Mouse (Mus musculus) cerebellum, postnatal 14 days (tissue): ENCODE results near the gene Gimap7.

Experiments used
- DNase-seq, 2 experiments: peaks; one replicate each; pipeline ENCODE4 v3.0.0; 2021; ENCODE audit warnings: mixed read lengths in 2 of 2

The Gimap7 gene

GRCm38 (mm10) chr6:48696830-48697554, 21.4 kb upstream of the Gimap7 start:
- no peak for DNase-seq

DNA sequence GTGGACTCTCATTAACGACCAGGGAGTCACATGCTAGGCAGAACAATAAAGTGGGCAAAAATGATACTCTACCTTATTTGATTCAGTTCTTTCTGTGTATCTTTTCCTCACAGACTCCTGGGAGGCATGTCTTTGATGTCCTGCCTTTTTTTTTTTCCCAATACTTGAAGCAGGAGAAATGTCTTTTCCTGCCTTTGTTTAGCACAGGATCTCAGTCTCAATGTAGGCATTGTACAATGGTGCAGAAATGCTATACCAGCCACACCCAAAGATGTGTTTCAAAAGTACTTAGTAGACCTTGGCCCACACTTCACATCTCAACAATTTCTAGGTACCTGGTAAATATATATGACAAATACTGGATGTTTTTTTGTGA, 20.9 kb upstream of the Gimap7 start:
- no peak for DNase-seq

GRCm38 (mm10) chr6:48698066-48698856, 20.2 kb upstream of the Gimap7 start:
- DNase-seq, result no peak

DNA sequence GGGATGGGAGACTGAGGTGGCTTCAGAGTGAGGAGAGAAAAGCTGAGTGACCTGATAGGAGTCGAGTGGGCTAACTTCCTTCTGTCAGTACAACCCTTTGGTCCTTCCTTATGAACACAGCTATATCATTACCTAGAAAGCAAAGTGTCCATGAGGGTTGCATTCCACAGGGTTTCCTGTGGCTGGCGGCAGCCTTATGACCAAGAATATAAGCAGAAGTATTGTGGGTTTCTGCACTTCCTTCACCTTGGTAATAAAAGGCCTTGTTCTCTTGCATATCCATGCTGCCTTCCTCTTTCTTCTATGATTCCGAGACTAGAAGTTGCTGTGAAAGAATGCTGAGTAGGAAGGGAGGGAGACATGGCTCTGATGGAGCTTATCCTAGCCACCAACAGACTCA, 19.5 kb upstream of the Gimap7 start:
- no peak for DNase-seq

DNA sequence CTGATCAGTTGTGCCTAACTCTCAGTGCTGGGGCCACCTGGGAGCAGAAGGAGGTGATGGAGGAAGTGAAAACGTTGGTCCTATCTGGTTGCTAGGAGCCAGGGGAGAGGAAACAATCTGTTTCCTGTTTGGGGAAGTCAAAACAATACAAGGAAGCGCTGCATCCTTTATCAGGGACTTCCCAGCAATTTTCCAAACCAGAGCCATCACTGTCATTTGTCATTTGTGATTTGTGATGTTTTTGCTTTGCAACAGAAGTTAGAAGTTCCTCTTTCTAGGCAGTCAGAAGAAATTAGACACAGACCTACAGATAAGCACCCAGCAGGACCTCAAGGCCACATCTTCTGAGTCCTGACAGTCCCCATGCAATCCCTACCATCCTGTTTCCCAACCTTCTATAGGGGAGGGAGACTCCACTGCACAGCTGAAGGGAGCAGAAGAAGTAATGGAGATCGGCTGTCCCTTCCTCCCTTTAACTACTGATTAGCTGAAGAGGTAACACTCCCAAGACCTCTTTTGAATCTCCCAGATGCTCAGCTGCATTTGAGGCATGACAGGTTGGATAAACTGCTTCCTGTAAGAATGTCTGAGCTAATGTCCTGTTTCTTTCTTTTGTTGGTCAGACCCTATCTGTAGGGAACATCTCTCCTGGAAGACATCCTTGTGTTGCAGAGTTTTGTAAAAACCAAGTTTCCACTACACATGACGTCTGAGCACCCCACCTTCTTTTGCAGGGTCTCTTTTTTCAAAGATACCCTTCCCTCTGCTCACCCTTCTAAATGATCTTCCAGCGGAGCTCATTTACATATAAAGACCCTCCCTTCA, 18.0 kb upstream of the Gimap7 start:
- DNase-seq, result no peak

DNA sequence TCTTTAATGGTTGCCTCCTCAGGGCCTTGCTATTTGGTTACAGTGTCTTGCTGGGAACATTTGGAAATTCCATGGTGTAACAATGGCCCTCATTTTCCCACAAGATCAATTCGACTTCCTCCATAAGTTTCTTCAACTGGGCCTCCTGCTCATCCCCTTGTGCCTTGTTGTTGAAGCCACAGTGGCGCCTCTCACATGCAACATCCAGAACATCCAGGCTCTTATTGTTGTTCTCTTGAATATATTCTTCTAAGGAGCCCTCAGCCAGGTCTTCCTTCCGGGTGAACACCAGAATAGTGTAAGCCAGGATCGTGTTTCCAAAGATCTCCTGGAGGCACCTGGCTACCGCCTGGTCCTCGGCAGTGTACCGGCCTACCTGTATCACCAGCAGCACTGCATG, 16.3 kb upstream of the Gimap7 start:
- no peak for DNase-seq

DNA sequence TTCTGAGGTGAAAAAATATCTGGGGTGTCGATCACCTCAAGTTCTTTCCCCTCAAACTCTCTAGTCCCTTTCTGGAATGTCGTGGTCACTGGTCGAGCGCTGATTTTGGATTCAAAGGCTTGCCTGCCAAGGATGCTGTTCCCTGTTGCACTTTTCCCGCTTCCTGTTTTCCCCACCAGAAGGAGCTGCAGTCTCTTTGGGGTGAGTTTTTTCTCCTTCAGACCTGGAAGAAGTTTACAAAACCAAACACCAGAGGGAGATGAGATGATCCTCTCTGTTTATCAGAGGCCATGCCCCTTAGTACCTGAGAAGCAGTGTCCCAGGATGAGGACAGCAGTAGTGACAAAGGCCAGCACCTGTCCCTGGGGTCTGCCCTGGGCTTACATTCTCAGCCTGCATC, 15.8 kb upstream of the Gimap7 start:
- DNase-seq, result no peak

DNA sequence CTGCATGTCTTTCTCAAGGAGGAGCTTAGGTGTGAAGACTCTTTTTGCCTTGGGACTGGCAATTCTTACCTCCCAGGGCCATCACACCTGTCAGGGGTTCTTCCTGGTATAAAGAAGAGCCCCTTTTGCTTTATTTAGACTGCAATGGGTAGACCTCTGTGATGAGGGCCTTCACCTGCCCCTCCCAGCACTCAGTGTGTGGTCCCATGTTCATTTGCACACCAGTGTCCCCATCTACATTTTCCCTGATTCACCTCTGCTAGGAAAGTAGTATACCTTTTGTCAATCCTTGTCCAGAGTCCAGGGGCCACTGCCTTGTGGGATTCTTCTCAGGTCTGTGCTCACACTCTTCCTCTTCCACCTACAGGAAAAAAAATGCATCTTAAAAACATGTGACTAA, 14.3 kb upstream of the Gimap7 start:
- no peak for DNase-seq

- DNase-seq, result no peak
These were observed 12.3 kb upstream of the Gimap7 start for GRCm38 (mm10) chr6:48706130-48706529.

DNA sequence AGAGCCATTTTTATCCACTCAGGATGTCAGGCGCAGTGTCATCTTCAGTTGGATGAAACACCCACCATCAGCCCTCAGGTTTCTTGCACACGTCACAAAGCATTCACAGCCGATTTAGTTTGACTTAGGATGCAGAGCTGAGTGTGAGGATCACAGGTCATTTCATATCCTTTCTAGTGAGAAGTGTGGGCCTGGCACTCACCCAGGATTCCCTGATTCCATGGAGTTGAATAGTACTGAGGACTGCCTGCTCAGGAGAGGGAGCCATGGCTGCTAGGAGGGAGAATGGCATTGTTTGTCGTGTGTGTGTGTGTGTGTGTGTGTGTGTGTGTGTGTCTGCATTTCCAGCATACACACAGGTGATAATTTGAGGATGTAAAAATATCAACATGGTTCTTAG, 1.9 kb downstream of the Gimap7 start:
- peak in 1 of 2 experiments; percentile 8 for DNase-seq

DNA sequence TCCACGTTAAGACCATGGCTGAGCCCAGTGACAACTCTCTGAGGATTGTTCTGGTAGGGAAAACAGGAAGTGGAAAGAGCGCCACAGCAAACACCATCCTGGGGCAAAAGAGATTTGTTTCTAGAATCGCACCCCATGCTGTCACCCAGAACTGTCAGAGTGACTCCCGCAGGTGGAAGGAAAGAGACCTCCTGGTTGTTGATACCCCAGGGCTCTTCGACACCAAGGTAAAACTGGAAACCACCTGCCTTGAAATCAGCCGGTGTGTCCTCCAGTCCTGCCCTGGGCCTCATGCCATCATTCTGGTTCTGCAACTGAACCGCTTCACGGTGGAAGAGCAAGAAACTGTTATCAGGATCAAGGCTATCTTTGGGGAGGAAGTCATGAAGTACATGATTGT, 5.0 kb downstream of the Gimap7 start:
- DNase-seq, result no peak

DNA sequence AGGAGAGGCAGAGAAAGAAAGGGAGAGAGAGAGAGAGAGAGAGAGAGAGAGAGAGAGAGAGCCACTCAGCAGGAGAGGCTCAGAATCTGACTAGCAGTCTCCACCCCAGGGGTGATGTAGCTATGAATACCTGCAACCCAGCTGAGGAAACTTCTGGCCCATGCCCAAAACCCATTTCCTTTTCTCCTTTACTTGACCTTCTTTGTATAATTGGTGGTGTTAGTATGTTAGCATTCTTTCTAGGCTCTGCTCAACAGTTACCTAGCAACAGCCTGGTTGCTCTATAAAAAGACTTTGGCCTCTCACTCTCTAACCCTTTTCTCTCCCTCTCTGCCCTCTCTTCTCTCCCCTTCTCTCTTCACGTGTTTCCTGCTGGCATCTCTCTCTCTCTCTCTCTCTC, 7.1 kb downstream of the Gimap7 start:
- DNase-seq, result peak in 1 of 2 experiments; percentile 12

DNA sequence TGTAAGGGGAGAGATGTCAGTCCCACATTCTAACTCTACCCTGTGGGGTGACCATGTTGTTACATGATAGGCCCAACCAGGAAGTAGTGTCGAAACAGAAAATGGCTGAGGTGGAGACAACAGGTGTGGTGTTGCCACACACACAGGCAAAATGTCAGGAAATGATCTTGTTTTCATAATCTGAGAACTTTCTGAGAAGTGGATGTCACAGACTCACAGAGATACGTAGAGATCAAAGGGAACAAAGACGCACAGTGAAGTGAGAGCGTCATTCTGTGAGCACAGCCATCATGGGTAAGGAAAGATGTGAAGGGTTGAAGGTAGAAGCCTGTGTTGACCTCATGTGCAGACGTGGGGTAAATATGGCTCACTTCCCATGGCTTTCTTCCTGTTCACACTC, 9.3 kb downstream of the Gimap7 start:
- no peak for DNase-seq

GRCm38 (mm10) chr6:48732864-48733304, 14.5 kb downstream of the Gimap7 start:
- DNase-seq, result no peak

- DNase-seq, result no peak
These were observed 15.2 kb downstream of the Gimap7 start for GRCm38 (mm10) chr6:48733660-48734059.

GRCm38 (mm10) chr6:48737053-48737452, 18.6 kb downstream of the Gimap7 start:
- no peak for DNase-seq

GRCm38 (mm10) chr6:48737688-48738087, 19.3 kb downstream of the Gimap7 start:
- peak in 1 of 2 experiments; percentile 26 for DNase-seq

DNA sequence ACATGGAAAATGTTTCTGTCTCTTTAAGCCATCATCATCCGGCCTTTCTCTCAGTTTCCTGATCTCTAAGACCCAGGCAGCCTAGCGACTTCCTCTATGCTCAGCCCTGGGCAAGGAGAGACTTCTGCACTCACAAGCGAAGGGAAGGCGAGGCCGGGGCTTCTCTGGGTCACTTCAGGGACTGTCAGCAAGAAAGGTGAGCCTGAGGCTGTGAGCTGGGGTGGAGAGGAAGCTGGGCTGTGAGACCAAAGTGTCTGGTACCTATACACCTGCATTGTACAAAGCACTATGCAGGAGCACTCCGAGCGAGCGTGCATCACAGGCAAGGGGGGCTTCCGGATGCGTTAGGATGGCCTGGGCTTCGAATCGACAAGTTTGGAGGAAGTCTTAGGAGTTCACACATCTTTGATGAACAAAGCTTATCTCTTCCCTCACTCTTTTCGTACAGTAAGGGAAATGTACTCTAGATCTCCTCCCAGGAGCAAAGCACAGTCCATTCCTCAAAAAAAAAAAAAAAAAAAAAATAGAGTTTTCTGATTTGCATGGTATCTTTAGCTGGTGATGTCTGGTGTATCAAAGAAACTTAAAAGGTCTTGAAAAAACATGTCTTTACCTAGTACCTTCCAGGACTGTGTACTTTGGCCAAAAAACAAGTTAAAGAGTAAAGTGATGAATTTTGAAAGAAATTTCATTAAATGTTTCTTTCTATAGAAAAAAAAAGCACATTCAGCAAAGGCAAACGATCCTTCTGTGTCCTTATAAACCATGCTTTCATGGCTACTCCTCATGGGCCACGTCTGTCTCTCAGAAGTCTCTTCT, 20.7 kb downstream of the Gimap7 start, which contains the start of gene Gimap1:
TSS of gene Gimap1 (plus strand) at position 94 of the 819 bp plus-strand sequence.
- DNase-seq, result no peak

GRCm38 (mm10) chr6:48739780-48740055, 21.3 kb downstream of the Gimap7 start:
- no peak for DNase-seq

GRCm38 (mm10) chr6:48740501-48741169, 22.2 kb downstream of the Gimap7 start:
- no peak for DNase-seq

DNA sequence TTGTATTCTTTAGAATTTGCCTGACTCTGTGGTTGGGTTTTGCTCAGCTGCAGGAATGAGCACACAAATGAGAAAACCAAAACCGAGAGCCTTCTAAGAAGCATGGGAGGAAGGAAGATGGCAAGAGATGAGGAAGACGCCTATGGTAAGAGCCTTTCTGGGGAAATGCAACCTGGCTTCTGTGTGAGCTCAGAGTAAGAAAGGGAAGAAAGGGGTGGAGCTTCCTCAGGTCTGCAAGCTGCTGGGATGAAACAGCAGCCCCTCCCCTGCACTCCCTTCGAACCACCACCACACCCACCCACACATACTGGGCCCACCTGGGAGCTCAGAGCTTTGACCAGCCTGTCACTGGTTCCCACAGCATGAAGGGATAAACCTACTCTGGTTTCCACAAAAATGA, 22.9 kb downstream of the Gimap7 start:
- DNase-seq, result no peak

- DNase-seq, result no peak
These were observed 23.3 kb downstream of the Gimap7 start for GRCm38 (mm10) chr6:48741711-48742206.
